Mouse (Mus musculus): ENCODE measurements around the gene Dst.
A peak's percentile ranks its signal among the peaks of the same experiment; 100 is the strongest.

Dst gene

GRCm38 (mm10) chr1:34178022-34178727, 270.1 kb downstream of the Dst start:
- DNase-seq (ENCODE audit: low spot score) = no peak

DNA sequence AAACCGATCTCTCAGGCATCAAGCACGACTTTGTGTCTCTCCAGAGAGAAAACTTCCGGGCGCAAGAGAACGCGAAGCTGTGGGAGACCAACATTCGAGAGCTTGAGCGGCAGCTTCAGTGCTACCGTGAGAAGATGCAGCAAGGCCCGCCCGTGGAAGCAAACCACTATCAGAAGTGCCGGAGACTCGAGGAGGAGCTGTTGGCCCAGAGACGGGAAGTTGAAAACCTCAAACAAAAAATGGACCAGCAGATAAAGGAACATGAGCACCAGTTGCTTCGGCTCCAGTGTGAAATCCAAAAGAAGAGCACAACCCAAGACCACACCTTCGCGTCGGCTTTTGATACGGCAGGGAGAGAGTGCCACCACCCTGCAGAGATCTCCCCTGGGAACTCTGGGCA, 271.7 kb downstream of the Dst start:
- DNase-seq (ENCODE audit: low spot score) = no peak

DNA sequence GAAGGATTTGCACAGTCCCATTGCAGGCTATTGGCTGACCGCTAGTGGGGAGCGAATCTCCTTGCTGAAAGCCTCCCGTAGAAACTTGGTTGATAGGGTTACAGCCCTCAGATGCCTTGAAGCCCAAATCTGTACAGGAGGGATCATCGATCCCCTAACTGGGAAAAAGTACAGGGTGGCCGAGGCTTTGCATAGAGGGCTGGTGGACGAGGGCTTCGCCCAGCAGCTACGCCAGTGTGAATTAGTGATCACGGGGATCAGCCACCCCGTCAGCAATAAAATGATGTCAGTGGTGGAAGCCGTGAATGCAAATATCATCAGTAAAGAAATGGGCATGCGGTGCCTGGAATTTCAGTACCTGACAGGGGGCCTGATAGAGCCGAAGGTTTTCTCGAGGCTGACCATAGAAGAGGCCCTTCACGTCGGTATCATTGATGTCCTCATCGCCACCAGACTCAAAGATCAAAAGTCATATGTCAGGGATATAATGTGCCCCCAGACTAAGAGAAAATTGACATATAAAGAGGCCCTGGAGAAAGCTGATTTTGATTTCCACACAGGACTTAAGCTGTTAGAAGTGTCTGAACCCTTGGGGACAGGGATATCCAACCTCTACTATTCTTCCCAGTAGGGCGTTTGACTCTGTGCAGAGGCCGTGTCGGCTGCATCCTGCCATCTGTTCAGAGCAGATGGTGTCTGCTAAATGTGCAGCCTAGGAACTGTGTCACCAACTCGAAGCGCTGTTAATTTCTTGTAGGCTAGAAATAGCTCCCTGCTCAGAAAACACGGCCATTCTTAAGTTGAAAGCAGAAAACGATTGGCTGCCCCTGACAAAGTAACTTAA, 274.6 kb downstream of the Dst start:
- DNase-seq (ENCODE audit: low spot score) = peak; percentile 58

GRCm38 (mm10) chr1:34183250-34183926, 275.4 kb downstream of the Dst start:
- DNase-seq (ENCODE audit: low spot score) = no peak

- DNase-seq (ENCODE audit: low spot score) = no peak
Measured at GRCm38 (mm10) chr1:34184266-34184665, 276.2 kb downstream of the Dst start.

DNA sequence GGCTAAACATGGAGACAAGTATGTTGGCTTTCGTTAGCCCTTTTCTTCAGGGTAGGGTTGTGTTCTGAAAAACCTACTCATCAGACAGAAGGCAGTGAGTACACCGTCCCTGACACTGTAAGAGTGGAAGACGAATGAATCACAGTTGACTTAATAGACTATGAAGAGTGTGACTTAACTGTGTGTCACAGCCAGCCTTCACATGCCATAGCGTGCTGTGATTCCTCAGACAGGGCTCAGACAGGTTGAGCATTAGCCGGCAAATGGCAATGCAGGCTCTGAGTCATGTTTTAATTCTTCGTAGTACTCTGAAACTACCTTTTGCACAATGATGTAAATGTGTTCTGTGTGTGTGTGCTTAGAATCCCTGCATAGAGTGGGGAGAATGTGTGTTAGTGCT, 278.0 kb downstream of the Dst start:
- DNase-seq (ENCODE audit: low spot score) = no peak

DNA sequence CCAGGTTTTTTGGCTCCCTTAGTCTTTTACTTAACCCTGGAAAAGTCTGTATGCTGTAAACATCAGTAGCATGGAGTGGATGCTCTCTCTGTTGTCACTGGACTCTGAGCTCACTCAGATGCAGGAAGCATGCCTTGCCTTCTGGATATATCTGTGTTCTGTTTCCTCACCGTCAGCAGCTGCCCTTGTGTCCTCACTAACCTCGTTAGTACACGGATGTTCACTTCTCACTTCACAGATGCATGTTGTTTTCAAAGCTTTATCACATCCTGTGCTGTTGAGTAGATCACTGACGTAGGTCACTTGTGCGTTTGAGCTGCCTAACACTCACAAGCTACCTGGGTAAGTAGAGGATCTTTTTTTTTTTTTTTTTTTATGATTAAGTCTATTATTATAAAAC, 279.5 kb downstream of the Dst start:
- DNase-seq (ENCODE audit: low spot score) = no peak

GRCm38 (mm10) chr1:34188721-34189236, 280.8 kb downstream of the Dst start:
- DNase-seq (ENCODE audit: low spot score) = no peak

- no peak for DNase-seq (ENCODE audit: low spot score)
Measured at GRCm38 (mm10) chr1:34189318-34189717, 281.3 kb downstream of the Dst start.

- DNase-seq (ENCODE audit: low spot score) = peak; percentile 56
Measured at GRCm38 (mm10) chr1:34189970-34190369, 281.9 kb downstream of the Dst start.

DNA sequence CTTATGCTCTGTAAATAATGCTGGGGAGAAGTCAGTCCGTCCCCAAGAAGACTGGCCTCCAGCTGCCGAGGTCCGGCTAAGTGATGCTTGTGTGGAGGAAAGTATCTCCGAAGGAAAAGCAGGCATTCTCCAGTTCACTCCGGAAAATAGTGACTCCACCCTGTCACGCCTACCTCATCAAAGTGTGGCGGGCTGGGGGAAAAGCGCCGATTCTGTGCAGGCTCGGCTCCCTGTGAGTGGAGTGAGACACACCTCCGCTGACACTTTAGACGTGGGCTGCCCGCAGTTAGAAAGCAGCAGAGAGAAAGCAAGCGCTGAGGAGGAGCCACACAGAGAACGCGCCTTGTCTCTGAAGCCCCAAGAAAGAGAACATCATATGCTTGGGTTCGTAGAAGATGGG, 284.1 kb downstream of the Dst start:
- no peak for DNase-seq (ENCODE audit: low spot score)

DNA sequence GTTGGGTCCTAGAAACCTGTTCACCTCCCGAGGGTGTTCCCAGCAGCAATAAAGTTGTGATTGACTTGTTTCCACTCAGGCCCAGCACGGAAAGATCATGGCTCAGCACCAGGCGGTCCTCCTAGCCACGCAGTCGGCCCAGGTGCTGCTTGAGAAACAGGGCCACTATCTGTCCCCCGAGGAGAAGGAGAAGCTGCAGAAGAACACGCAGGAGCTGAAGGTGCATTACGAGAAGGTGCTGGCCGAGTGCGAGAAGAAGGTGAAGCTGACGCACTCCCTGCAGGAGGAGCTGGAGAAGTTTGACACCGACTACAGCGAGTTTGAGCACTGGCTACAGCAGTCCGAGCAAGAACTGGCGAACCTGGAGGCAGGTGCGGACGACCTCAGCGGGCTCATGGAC, 292.8 kb downstream of the Dst start:
- DNase-seq (ENCODE audit: low spot score) = no peak

DNA sequence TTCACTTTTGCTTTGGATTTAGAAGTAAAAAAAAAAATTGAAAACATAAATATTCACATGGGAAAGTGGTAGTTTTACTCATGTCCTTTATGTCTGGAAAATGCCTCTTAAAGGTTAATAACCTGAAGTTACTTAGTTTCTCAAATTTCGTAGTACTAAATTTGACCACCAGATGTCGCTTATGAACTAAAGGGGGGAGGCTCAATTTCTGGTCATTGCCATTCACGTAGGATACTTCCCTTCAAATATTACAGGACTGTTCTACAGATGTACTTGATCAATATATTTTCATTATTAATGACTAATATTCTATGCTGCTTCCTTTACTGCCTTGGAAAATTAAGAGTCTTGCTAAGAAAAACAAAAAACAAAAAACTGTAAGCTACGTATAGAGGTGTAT, 293.5 kb downstream of the Dst start:
- DNase-seq (ENCODE audit: low spot score) = peak; percentile 59

DNA sequence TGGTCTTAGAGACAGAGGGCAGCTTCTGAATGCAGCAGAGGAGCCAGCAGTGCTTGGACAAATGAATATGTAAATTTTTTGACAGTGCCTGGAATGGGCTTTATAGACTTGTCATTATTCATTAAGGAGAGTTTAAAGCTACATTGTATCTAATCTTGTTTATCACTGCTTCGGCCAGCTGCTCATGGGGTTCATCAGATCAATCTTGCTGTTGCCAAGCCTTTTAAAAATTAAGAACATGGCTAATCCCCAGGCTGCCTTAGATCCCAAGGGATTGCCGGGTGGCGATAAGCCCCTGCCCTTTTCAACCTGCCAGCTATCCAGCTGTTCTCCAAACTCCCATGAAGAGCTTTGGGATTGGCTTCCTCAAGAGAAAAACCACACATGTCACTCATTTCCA, 303.7 kb downstream of the Dst start:
- DNase-seq (ENCODE audit: low spot score) = no peak

DNA sequence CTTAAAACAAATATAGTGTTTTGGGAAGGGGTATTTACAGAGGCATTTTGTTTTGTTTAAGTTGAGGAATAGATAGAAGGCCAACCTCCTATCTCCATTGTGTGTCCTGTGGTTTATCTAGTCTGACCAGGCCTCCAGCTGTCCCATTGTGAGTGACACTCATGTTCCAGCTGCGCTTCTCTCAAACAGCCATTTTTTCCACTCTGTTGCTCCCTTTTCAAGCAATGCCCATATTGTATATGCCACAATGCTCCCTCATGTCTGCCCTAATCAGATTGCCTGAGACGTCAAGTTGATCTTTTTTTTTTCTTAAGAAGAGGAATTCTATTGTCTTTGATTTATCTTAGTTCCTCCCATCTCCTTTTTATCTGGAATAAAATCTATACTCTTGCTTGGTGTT, 308.4 kb downstream of the Dst start:
- peak; percentile 32 for DNase-seq (ENCODE audit: low spot score)

DNA sequence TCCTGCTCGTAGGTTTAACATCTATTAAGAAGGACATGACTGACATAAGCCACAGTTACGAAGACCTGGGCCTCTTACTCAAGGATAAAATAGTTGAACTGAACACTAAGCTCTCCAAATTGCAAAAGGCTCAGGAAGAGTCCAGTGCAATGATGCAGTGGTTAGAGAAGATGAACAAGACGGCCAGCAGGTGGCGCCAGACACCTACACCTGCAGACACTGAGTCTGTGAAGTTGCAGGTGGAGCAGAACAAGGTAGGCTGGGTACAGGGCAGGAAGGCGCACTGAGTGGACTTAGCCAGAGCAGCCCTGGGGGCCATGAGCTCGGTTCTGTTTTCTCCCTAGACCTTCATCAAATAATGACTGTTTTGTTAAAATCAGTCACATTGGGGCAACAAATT, 310.3 kb downstream of the Dst start:
- DNase-seq (ENCODE audit: low spot score) = peak; percentile 85

- no peak for DNase-seq (ENCODE audit: low spot score)
Measured at GRCm38 (mm10) chr1:34218801-34219200, 310.8 kb downstream of the Dst start.

GRCm38 (mm10) chr1:34220094-34220601, 312.1 kb downstream of the Dst start:
- no peak for DNase-seq (ENCODE audit: low spot score)

DNA sequence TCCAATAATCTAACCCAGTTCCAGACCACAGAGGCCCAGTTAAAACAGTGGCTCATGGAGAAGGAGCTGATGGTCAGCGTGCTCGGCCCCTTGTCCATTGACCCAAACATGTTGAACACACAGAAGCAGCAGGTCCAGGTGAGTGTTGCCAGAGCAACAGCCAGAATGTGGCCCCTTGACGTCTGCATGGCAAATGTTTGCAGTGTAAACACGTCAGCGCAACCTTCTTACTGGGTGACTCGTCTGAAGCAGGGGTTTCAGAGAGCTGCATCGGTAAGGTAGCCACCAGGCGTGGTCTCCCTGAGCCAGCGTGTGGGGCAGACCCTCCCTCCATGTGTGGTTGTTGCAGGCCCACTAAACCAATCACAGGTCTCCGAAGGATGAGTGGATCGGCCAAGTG, 315.8 kb downstream of the Dst start:
- DNase-seq (ENCODE audit: low spot score) = no peak

DNA sequence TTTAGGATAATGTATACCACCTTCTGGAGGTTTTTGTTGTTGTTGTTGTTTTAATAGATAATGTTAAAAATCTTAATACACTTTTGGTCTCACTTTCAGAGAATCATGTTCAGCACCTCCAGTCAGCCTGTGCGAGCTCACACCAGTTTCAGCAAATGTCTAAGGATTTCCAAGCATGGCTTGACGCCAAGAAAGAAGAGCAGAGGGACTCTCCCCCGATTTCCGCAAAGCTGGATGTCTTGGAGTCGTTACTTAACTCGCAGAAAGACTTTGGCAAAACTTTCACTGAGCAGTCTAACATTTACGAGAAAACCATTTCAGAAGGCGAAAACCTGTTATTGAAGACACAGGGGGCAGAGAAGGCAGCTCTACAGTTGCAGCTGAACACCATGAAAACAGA, 319.7 kb downstream of the Dst start:
- DNase-seq (ENCODE audit: low spot score) = no peak

- no peak for DNase-seq (ENCODE audit: low spot score)
Measured at GRCm38 (mm10) chr1:34231041-34231440, 323.0 kb downstream of the Dst start.

DNA sequence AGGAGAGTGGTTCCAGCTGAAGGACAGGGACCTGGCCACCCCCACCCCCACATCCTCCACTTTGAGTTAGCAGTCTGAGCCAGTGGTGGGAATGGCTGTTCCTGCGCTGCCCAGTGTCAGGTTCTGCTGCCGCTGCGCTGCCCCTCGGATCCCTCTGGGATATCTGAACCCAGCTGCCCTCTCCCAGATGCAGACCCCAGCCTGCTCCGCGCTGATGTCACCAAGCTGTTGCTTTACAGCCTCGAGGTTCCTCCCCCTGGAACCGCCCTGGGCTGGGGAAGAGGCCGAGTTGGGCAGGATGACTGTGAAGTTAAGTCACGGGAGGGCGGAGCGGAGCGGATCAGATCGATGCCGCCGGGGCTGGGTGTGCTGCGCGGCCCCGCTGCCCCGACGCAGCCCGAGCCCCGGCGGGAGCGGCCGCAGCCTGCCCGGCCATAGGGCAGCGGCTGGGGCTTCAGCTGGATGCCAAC, 328.3 kb downstream of the Dst start:
- DNase-seq (ENCODE audit: low spot score) = peak; percentile 93

Measured in embryo, embryonic 10 days (tissue).